Mouse (Mus musculus) kidney, adult 2 months (tissue): Measurements from ENCODE around the gene Micu1.

Source experiments
- CTCF ChIP-seq: fragments of 200-500 bp; conservative IDR thresholded peaks from 2 replicates; pipeline ENCODE4 v1.5.1; 2011; ENCODE audit warnings: low read depth, mild to moderate bottlenecking, control low read depth, low read length, moderate library complexity, mixed read lengths; ENCODE audit not compliant: insufficient read depth, insufficient read length
- POLR2A ChIP-seq: fragments of 200-500 bp; IDR thresholded peaks from one replicate; pipeline ENCODE4 v1.6.1; 2011; ENCODE audit warnings: low read depth, low read length, control low read depth

DNA sequence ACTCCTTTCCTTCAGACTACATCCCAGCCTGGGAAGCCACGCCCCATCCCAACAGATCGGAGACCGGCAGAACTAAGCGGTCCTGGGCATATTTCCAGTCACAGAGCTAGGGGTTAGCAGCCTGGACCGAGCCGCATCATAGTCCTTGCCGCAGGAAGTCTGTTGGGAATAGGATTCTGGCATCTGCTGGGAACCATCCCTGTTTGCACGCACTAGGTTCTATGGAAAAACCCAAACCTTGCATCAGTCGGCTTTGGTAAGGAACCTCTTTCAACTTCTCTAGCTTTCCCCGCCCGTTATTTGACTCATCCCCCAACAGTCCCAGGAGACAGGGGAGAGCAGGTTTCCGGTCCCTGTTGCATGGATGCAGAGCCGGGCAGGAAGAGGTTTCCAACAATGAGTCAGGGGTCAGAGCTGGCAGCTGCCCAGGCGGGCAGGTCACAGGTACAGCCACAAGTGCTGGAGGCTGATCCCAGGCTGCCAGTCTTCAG lies 207.1 kb downstream of the Micu1 start:
- TF ChIP-seq CTCF (no peak), POLR2A (no peak)
